Mouse (Mus musculus): ENCODE data around the gene Zdhhc4. TPM values are rescaled to one million over a fixed set of nuclear protein-coding genes. Genes with fewer than 3 reads are reported as not detected.

Zdhhc4 gene
- total RNA-seq, 2 experiments from 2014 or later: 41.8 to 47.1 TPM

GRCm38 (mm10) chr5:143334418-143335088 is 5.5 kb upstream of the Zdhhc4 start:
- DNase-seq (ENCODE audit: low spot score in 2 of 2): no peak

- DNase-seq (ENCODE audit: low spot score in 2 of 2): peak; percentile 81 to 87
Observed at GRCm38 (mm10) chr5:143333872-143334271, 4.8 kb upstream of the Zdhhc4 start.

GRCm38 (mm10) chr5:143317288-143317610 is 11.8 kb downstream of the Zdhhc4 start:
- no peak for DNase-seq (ENCODE audit: low spot score in 2 of 2)

- no peak for DNase-seq (ENCODE audit: low spot score in 2 of 2)
Observed at GRCm38 (mm10) chr5:143316605-143317287, 12.3 kb downstream of the Zdhhc4 start.

DNA sequence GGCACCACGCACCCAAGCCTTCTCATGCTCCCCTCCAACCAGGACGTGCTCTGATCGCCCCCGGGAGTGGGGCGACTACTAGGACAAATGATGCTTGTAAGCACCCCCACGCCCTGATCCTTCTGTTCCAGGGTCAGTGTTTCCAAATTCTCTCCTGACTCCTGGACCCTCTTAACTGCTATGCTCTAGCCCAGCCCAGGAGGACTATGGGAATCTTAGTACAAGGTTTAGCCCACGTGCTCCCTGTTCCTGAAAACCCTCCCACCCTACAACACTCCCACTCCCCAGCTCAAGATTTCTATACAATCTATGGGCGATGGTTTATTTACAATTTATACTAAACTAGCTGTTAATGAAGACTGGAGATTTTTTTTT is 13.6 kb downstream of the Zdhhc4 start:
- no peak for DNase-seq (ENCODE audit: low spot score in 2 of 2)

- peak; percentile 85 to 86 for DNase-seq (ENCODE audit: low spot score in 2 of 2)
Observed at GRCm38 (mm10) chr5:143314730-143315513, 14.1 kb downstream of the Zdhhc4 start, which contains the start of gene E130309D02Rik. E130309D02Rik (minus strand) TSS chr5:143315360.

DNA sequence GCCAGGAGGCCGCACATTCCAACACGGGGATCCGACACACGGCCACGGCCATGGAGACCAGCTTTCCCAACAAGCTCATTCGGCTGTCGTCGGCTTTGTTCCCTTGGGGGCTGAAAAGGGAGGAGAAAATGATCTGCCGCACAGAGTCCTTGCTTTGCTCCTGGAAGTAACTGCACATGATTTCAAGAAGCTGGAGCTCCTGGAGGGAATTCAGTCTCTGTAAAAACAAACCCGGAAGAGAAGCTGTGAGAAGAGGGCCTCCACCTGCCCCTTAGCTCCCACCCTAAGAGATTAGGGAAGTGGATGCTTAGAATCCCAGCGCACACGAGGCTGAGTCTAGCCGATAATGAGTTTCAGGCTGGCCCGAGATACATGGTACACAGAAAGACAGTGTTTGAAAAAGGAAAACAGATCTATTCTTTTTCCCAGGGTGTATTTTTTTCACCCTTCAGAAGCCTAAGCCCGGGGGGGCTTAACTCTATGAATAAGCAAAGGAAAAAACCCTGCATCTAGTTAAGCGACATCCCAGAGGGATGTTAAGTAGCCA is 14.8 kb downstream of the Zdhhc4 start:
- DNase-seq (ENCODE audit: low spot score in 2 of 2): no peak

DNA sequence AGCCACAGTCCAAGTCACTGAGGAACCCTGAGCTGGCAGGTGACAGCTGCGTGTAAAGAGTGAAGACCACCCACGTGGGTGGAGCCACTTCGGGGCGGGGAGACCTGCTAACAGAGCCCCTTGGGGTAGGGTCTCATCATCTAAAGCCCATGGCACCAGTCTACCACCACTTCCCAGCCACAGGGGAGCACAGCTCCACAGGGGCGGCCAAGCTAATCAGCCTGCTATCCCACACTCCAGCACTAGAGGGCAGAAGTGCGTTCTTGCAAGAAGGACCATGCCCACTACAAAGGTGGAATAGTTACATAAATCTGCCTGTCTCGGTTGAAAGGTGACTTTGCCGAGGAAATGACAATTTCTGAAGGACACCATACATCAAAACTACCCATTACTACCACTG is 17.2 kb downstream of the Zdhhc4 start:
- peak; percentile 71 to 80 for DNase-seq (ENCODE audit: low spot score in 2 of 2)

DNA sequence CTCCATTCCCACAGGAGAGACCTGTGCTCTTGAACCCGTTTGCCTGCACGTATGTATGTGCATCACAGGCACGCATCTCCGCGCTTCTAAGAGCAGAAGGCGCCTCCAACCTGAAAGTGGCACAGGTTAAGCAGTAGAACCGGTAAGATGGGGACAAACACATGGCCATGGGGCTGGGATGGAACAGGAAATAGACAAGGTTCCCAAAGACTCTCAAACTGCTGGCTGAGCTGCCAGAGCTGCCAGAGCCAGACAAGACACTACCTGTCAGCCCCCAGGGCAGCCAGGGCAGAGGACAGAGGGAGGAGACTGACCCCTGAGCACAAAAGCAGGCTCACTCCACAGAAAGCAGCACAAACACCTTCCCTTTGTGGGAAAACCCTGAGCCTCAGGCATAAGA is 19.1 kb downstream of the Zdhhc4 start:
- DNase-seq (ENCODE audit: low spot score in 2 of 2): no peak

DNA sequence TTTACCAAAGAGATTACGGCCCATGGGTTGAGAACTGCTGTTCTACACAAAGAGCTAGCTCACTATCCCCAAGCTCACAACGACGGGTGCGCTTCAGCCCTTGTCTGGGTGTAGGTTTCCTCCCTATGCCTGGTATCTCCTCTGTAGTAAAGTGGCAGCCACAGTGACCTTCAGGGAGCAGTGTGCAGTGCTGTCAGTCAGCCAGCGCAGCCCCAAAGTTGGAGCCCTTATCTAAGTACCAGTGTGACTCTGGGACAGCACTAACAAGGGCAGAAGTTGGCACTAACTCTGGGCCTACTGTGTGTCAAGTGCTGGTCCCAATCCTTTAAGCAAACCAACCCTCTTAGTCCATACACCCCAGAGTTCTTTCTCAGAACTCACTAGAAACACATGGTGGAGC is 20.2 kb downstream of the Zdhhc4 start:
- no peak for DNase-seq (ENCODE audit: low spot score in 2 of 2)

DNA sequence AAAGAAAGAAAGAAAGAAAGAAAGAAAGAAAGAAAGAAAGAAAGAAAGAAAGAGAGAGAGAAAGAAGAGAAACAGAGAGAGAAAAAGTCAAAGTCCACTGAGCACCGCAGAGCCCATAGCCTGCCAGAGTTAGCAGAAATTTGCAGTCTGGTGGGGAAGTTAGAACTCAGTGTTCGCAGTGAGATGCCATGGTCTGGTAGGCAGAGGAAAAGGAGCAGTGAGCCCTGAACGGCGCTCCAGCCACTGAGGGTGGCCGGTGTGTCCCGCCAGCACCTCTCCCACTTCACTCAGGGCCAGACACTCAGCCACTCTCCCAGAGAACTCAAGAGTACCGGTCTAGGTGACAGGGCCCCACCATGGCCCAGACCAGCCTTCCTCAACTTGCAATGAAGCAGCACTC is 24.8 kb downstream of the Zdhhc4 start:
- DNase-seq (ENCODE audit: low spot score in 2 of 2): no peak

DNA sequence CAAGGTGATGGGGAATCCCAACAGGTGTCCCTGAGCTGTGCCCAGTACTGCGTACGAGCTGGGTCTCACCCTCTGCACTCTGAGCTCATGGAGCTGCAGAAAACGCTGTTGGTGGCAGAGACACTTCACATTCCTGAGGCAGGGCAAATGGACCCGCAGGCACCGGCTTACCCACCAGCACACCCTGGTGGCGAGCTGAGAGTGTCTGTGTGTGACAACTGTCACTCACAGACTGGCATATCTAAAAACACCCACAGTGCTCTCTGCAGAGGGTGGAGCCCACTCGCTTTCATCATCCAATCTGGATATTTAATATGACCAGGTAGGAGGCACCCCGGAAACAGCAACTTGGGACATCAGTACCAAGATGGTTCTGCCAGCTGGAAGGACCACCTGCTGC is 27.8 kb downstream of the Zdhhc4 start:
- DNase-seq (ENCODE audit: low spot score in 2 of 2): peak in 1 of 2 experiments; percentile 57

- DNase-seq (ENCODE audit: low spot score in 2 of 2): peak; percentile 58 to 73
Observed at GRCm38 (mm10) chr5:143299686-143300085, 29.4 kb downstream of the Zdhhc4 start.

GRCm38 (mm10) chr5:143298391-143298790 is 30.7 kb downstream of the Zdhhc4 start:
- no peak for DNase-seq (ENCODE audit: low spot score in 2 of 2)

DNA sequence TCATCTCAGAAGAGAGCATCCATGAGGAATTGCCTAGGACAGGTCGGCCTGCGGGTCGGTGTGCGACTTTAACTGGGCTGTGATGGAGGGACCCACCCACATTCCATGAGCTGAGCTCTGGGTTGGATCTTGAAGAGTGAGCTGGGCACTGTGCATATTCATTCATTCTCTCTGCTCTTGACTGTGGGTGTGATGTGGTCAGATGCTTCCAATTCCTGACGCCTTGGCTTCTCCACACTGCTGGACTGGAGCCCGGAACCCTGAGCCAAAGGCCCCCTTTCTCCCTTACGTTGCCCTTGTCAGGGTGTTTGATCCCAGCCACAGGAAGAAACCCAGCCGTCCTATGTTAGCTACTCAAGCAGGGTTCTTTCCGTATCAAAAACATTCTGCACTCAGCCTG is 31.1 kb downstream of the Zdhhc4 start:
- DNase-seq (ENCODE audit: low spot score in 2 of 2): no peak

DNA sequence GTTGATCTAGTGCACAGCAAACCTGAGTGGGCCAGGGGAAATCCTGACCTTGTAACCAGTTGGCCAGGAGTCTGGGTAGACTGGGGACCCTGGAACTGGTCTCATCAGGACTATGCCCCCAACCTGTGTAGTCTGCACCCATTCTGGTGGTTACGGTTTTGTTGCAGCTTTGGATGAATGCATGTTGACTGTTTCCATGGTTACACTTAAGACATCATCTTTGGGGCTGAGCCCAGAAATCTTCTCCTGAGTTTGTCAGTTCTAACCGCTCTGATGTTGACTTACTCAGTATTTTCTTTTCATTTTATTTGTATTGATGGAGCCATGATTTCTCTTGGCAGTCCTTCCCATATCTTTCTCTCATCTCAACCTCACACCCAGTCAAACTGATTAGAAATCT is 33.7 kb downstream of the Zdhhc4 start:
- DNase-seq (ENCODE audit: low spot score in 2 of 2): no peak

DNA sequence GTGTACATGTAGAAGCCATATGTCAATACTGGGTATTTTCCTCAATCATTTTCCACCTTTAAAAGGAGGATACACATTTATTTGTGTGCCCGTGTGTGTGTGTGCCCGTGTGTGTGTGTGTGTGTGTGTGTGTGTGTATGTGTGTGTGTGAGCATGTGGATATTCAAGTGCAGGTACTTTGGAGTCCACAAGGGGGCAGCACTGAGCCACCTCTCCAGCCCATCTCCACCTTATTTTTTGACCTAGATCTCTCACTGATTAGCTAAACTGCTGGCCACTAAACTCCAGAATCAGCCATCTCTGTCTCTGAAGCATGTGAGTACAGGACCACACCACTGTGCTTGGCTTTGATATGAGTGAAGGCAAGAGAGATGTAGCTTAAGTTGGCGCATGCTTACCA is 34.2 kb downstream of the Zdhhc4 start:
- DNase-seq (ENCODE audit: low spot score in 2 of 2): no peak

DNA sequence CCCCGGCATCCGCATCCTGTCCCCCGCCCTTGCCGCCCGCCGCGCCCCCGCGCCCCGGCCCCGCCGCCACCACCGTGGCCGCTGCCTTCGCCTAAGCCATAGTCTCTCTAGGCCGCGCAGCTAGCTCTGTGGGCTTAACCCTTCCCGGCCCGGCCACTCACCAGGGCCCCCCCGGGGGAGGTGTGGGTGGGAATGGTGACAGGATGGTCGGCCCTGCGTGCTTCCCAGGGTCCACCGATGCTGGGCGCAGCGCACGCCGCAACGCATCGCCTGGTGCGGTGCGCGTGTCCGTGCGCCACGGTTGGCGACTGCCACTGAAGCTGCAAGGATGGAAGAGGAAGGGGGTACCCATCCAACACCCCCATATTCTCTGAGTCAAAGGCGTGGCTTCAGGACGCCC is 35.7 kb downstream of the Zdhhc4 start, which contains the start of gene Zfp853:
Zfp853 (minus strand) TSS at position 220 of the 400 bp plus-strand sequence.
- DNase-seq (ENCODE audit: low spot score in 2 of 2): no peak

DNA sequence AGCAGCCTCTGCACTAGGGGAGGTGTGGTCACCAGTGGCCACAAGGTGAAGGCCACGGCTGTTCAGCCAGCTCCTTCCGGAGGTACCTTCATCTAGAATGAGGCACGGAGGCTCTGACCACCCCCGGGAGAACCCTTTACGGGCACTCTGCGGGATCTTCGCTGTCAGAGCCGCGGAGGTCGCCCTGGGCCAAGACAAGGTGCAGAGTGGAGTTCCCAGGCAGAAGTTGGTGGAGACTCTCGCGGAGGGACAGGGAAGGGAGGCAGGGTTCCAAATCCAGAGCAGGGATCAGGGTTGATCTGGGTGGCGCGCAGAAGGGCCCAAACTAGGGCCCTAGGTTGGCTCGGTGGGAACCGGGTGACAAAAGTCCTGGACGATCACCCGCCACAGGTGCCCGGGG is 36.2 kb downstream of the Zdhhc4 start:
- no peak for DNase-seq (ENCODE audit: low spot score in 2 of 2)

DNA sequence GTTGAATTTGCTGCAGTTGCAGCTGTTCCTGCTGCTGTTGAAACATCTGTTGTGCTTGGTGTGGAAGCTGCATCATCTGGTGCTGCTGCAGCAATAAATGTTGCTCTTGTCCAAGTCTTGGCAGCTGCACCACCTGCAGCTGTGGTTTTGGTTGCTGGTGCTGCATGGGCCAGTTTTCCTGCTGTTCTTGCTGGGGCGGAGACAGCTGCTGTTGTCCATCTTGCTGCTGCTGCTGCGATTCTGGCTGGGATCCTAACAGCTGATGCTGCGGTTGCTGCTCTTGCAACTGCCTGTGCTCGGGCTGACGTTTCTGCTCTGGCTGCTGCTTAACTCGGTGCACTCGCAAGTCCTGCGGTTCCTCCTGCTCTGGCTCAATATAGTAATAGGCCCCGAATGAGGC is 39.8 kb downstream of the Zdhhc4 start:
- no peak for DNase-seq (ENCODE audit: low spot score in 2 of 2)

GRCm38 (mm10) chr5:143288378-143288911 is 40.6 kb downstream of the Zdhhc4 start:
- no peak for DNase-seq (ENCODE audit: low spot score in 2 of 2)
